Mouse (Mus musculus) embryonic facial prominence, embryonic 10.5 days (tissue): ENCODE results near the gene Mrpl52. TPM values are rescaled to one million over a fixed set of nuclear protein-coding genes. Genes with fewer than 3 reads are reported as not detected.

Source experiments
- DNase-seq: peaks from one replicate; pipeline ENCODE4 v3.0.0-alpha.2; 2017; ENCODE audit warnings: low spot score
- H3K27ac ChIP-seq: fragments of 300-500 bp; sonication (generic); replicated peaks from 2 replicates; pipeline ENCODE4 v1.5.1; 2016; ENCODE audit warnings: mild to moderate bottlenecking
- H3K27me3 ChIP-seq: fragments of 300-500 bp; sonication (generic); replicated peaks from 2 replicates; pipeline ENCODE4 v1.6.1; 2016; ENCODE audit warnings: low read depth, mild to moderate bottlenecking; ENCODE audit not compliant: poor library complexity, severe bottlenecking
- H3K36me3 ChIP-seq: fragments of 300-500 bp; sonication (generic); replicated peaks from 2 replicates; pipeline ENCODE4 v1.6.1; 2016; ENCODE audit warnings: mild to moderate bottlenecking, moderate library complexity
- H3K4me1 ChIP-seq: fragments of 300-500 bp; sonication (generic); 2 replicates; pipeline ENCODE4 v1.6.1; 2016
- H3K4me3 ChIP-seq: fragments of 300-500 bp; sonication (generic); 2 replicates; pipeline ENCODE4 v1.5.1; 2016; ENCODE audit warnings: mild to moderate bottlenecking, moderate library complexity
- H3K9me3 ChIP-seq: fragments of 300-500 bp; sonication (generic); 2 replicates; pipeline ENCODE4 v1.6.1; 2016; ENCODE audit warnings: mild to moderate bottlenecking
- WGBS: fragments of 180-500 bp; shearing (Covaris S2); methylation state at CpG from one replicate; pipeline ENCODE4 v1.1.7; 2016; 5-methylcytosine and 5-hydroxymethylcytosine counted together
- polyA plus RNA-seq: library from polyadenylated mRNA; unstranded; fragments of >200 nt; fragmentation: Nextera tagmentation; extraction: Ambion mirVana; gene quantifications from 2 replicates; pipeline ENCODE4 v1.2.1, GENCODE M21; 2016

Mrpl52 gene
- polyA plus RNA-seq, 1 experiment from 2014 or later, result 207 TPM

DNA sequence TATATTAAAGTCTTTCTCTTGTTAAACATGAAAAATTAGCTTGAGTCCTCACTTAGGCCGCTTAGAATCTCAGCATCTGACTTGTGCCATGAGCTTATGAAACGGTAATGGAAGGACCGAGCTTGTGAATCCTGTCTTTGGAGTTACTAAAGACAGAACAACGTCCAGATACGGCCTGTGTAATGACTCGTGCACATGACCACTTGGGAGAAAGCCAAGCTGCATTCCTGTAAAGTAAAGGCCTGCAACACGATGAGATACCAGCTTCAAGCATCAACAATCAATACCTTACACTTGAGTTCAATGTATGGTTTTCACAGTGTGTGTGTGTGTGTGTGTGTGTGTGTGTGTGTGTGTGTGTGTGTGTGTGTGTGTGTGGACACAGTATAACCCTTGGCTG is 30.0 kb upstream of the Mrpl52 start:
- Histone ChIP-seq H3K27ac (no peak overlapping the region), H3K9me3 (no peaks in the 10 kb centered on the region)

GRCm38 (mm10) chr14:54397872-54398527 is 28.7 kb upstream of the Mrpl52 start:
- Histone ChIP-seq H3K27ac (no peak overlapping the region), H3K4me3 (no peak overlapping the region), H3K4me1 (peaks cover 16% of the 10 kb centered on the region), H3K9me3 (no peaks in the 10 kb centered on the region), H3K36me3 (no peaks in the 10 kb centered on the region), H3K27me3 (no peaks in the 10 kb centered on the region)
- 72% methylated on average over 7 of the region's 7 CpGs for WGBS
- DNase-seq, result no peak

More for the DNA sequence above, 30.0 kb upstream of the Mrpl52 start:
- H3K36me3 ChIP-seq, result no peaks in the 10 kb centered on the region
- no peak overlapping the region for H3K4me3 ChIP-seq
- no peaks in the 10 kb centered on the region for H3K27me3 ChIP-seq
- DNase-seq, result no peak
- WGBS, result 90% methylated on average over 7 of the region's 7 CpGs
- peaks cover 16% of the 10 kb centered on the region for H3K4me1 ChIP-seq

DNA sequence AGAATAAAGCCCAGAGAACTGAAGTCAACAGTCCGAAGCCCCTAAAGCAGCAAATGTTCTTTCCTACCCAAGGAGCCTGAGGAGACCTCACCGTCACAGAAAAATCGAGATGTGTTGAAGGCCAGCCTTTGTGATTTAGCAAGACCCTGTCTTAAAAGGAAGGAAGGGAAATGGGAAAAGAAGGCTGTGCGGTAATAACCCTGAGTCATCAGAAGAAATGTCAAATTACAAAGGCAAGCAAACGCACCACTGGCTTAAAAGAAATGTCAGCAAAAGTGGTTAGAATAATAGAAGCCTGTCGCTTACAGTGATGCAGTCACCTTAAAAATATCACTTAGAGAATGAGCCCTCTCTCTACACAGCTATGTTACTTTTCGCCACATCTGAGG is 28.2 kb upstream of the Mrpl52 start:
- Histone ChIP-seq H3K36me3 (no peaks in the 10 kb centered on the region), H3K9me3 (no peaks in the 10 kb centered on the region), H3K4me3 (no peak overlapping the region), H3K27ac (no peak overlapping the region), H3K4me1 (peaks cover 16% of the 10 kb centered on the region), H3K27me3 (no peaks in the 10 kb centered on the region)
- no peak for DNase-seq
- 55% methylated on average over 7 of the region's 7 CpGs for WGBS

DNA sequence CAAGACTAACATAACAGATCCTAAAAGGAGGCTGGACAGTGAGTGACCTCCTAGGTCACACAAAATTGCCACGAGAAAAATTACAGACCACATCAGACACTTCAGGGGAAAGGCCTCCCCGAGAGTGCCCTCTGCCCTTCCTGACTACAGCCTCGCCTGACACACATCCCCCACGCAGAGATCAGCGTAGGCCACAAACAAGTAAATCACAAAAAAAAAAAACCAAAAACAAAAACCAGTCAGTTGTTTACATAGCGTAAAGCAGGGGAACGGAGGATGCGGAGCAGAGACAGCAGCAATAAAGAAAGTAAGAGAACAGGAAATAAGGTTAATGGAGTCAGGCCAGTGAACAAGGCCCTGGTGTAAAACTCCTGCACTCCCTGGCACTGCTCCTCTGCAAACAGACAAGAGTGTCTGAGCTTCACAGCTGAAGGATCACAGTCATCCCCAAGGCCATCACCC is 27.8 kb upstream of the Mrpl52 start:
- Histone ChIP-seq H3K36me3 (no peaks in the 10 kb centered on the region), H3K27ac (no peak overlapping the region), H3K4me3 (no peak overlapping the region), H3K4me1 (peaks cover 16% of the 10 kb centered on the region), H3K27me3 (no peaks in the 10 kb centered on the region), H3K9me3 (no peaks in the 10 kb centered on the region)
- no peak for DNase-seq
- whole genome bisulfite sequencing, result 30% methylated on average over 8 of the region's 8 CpGs

DNA sequence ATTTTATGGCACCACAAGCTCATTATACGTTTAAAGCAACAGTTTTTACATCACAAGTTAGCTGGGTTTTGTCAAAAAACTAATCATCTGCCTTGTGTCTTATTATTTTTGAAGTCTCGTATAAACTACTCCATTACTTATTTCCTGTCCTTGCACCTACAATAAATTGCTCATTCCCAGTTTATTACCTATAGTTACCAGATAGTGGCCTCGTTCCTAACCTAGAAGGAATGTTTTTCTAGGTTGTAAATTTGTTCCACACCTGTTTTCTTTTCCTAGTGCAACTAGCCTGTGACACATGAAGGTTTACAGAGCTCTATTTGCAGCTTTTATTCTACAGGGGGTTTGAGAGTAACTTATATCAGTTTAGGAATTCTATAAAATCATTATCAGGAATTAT is 25.0 kb upstream of the Mrpl52 start:
- no peaks in the 10 kb centered on the region for H3K27me3 ChIP-seq
- H3K36me3 ChIP-seq, result no peaks in the 10 kb centered on the region
- no peak overlapping the region for H3K27ac ChIP-seq
- WGBS, result 76% methylated on average over 3 of the region's 3 CpGs
- no peak overlapping the region for H3K4me3 ChIP-seq
- H3K4me1 ChIP-seq, result peaks cover 16% of the 10 kb centered on the region
- DNase-seq, result no peak
- H3K9me3 ChIP-seq, result no peaks in the 10 kb centered on the region

GRCm38 (mm10) chr14:54408336-54409056 is 18.2 kb upstream of the Mrpl52 start:
- peak; percentile 41 for DNase-seq
- H3K4me1 ChIP-seq, result peaks cover 21% of the 10 kb centered on the region

GRCm38 (mm10) chr14:54409057-54409645 is 17.6 kb upstream of the Mrpl52 start:
- Histone ChIP-seq H3K4me1 (peaks cover 28% of the 10 kb centered on the region), H3K4me3 (no peak overlapping the region), H3K36me3 (no peaks in the 10 kb centered on the region), H3K27ac (no peak overlapping the region), H3K27me3 (peaks cover 20% of the 10 kb centered on the region), H3K9me3 (no peaks in the 10 kb centered on the region)
- 81% methylated on average over 7 of the region's 7 CpGs for WGBS
- DNase-seq, result no peak

More at GRCm38 (mm10) chr14:54408336-54409056, 18.2 kb upstream of the Mrpl52 start:
- H3K27me3 ChIP-seq, result peaks cover 13% of the 10 kb centered on the region
- H3K4me3 ChIP-seq, result no peak overlapping the region
- 81% methylated on average over 25 of the region's 25 CpGs for WGBS
- H3K9me3 ChIP-seq, result no peaks in the 10 kb centered on the region
- H3K36me3 ChIP-seq, result no peaks in the 10 kb centered on the region
- no peak overlapping the region for H3K27ac ChIP-seq

- Histone ChIP-seq H3K36me3 (no peaks in the 10 kb centered on the region), H3K9me3 (no peaks in the 10 kb centered on the region), H3K4me1 (peaks cover 33% of the 10 kb centered on the region), H3K27me3 (peaks cover 30% of the 10 kb centered on the region), H3K27ac (peak overlapping the region; percentile 74), H3K4me3 (peak overlapping the region; percentile 16; the same call in 1 of the 2 replicates)
- 32% methylated on average over 17 of the region's 17 CpGs for WGBS
- no peak for DNase-seq
These were observed 16.5 kb upstream of the Mrpl52 start for GRCm38 (mm10) chr14:54409980-54410810.

DNA sequence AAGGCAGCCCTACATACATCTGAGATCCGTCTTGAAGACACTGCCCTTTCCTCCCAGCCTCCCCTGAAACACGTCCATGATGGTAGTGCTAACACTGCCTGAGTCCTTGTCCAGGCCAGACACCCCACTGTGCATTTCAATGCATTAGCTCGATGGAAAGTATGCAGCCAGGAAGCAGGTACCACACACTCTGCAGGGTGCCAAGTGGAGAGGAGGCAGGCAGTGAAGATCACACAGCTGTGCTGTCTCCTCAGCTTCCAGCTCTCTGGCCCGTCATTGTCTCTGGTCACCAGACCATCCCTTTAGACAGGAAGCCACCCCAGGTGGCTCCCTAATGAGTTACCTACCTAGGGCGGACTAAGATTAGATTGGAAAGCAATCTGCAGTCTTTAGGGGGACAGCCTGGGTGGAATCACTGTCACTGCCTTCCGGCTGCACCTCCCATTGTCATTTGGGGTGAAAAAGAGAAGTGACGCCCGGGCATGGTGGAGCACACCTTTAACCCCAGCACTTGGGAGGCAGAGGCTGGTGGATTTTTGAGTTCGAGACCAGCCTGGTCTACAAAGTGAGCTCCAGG is 14.6 kb upstream of the Mrpl52 start:
- H3K9me3 ChIP-seq, result no peaks in the 10 kb centered on the region
- H3K4me3 ChIP-seq, result no peak overlapping the region
- H3K36me3 ChIP-seq, result no peaks in the 10 kb centered on the region
- 34% methylated on average over 9 of the region's 9 CpGs for WGBS
- no peak overlapping the region; the same call in 1 of the 2 replicates for H3K27ac ChIP-seq
- DNase-seq, result no peak
- H3K27me3 ChIP-seq, result peaks cover 47% of the 10 kb centered on the region
- H3K4me1 ChIP-seq, result peaks cover 41% of the 10 kb centered on the region

DNA sequence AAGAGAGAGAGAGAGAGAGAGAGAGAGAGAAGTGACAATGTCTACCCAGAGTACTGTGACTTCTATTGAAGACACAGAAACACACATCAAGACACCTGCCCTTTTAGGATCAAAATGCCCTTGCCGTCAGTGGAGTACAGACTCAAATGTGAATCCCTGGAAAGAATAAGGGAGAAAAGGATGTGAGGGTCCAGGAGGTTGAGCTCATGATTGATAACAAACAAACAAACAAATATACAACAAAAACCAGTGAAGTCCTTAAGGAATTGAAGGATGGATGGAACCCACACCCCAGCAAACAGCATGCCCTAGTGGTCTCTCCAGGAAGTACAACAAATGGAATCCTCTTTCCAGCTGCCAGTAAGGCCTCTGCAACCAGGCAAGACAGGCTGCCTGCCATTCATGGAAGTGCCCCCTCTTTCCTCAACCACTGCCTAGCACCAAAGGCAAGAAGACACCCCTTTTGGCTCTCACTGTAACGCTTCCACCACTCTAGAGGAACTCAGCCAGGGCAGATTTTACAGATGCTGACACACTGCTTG is 14.0 kb upstream of the Mrpl52 start:
- Histone ChIP-seq H3K36me3 (no peaks in the 10 kb centered on the region), H3K27me3 (peaks cover 53% of the 10 kb centered on the region), H3K9me3 (no peaks in the 10 kb centered on the region), H3K4me1 (peaks cover 47% of the 10 kb centered on the region), H3K27ac (no peak overlapping the region), H3K4me3 (no peak overlapping the region; the same call in 1 of the 2 replicates)
- peak; percentile 55 for DNase-seq
- 34% methylated on average over 2 of the region's 2 CpGs for WGBS

DNA sequence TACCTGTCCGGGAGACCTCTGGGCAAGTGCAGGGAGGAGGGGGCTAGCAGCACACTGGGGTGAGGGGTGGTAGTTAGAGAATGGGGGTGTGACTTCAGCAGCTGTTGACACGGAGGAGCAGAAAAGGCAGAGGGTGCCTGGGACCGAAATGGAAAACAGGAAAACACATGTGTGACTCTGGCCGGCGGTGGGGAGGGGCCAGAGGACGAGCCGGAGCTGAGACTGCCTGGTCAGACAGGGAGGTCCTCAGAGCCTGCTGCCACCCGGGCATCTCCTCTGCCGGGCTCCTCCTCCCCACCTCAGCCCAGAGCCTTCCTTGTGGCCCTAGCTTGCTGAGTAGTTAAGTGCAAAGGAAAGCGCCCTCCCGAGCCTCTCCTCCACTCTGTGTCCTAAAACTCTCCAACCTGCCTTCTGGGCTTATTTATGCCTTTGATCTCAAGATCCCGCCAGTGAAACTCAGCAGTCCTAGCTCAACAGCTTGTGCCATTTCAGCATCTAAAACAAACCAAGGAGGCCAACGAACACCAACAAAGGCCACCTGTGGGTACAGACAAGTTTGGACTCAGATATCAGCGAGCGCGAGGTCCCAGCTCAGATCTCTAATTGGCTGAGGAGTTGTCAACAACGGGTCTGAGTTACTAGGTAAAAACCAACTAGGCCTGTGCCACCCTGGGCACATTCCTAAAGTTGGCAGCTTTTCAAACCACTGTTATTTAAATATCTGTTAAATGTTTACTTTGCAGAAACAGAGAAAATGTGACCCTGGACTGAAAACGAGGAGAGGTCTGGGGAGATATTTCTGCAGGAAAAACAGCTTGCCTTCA is 12.6 kb upstream of the Mrpl52 start:
- H3K4me3 ChIP-seq, result peak overlapping the region; percentile 45
- H3K36me3 ChIP-seq, result no peaks in the 10 kb centered on the region
- no peaks in the 10 kb centered on the region for H3K9me3 ChIP-seq
- 7% methylated on average over 18 of the region's 18 CpGs for WGBS
- H3K27me3 ChIP-seq, result peaks cover 56% of the 10 kb centered on the region
- peak overlapping the region; percentile 12 for H3K27ac ChIP-seq
- peaks cover 46% of the 10 kb centered on the region for H3K4me1 ChIP-seq
- peak; percentile 54 for DNase-seq
